Mouse (Mus musculus) granulocyte monocyte progenitor cell, adult 5-6 weeks (primary cell): ENCODE data around the gene Eaf2. TPM values are rescaled to one million over a fixed set of nuclear protein-coding genes. Genes with fewer than 3 reads are reported as not detected.

Experiments
- ATAC-seq: replicated peaks from 2 replicates; pipeline ENCODE4 v1.8.0; 2016; ENCODE audit warnings: mild to moderate bottlenecking, moderate TSS enrichment, inconsistent platforms; ENCODE audit not compliant: poor library complexity, severe bottlenecking
- total RNA-seq, 2 experiments: library from RNA; stranded (forward) in 1 of 2; stranded (reverse) in 1 of 2; fragments of 200-712, 200-1000 nt in 1 of 2; fragments of >200 nt in 1 of 2; fragmentation: Nextera tagmentation in 1 of 2; gene quantifications; 2 replicates each; pipeline ENCODE4 v1.2.3; 2014 to 2017

Gene Eaf2
- 2.8 TPM in 1 of 2 replicates, not detected in the other for total RNA-seq (2014; fragmentation: Nextera tagmentation)
- total RNA-seq (2017) = not detected in 2 replicates

DNA sequence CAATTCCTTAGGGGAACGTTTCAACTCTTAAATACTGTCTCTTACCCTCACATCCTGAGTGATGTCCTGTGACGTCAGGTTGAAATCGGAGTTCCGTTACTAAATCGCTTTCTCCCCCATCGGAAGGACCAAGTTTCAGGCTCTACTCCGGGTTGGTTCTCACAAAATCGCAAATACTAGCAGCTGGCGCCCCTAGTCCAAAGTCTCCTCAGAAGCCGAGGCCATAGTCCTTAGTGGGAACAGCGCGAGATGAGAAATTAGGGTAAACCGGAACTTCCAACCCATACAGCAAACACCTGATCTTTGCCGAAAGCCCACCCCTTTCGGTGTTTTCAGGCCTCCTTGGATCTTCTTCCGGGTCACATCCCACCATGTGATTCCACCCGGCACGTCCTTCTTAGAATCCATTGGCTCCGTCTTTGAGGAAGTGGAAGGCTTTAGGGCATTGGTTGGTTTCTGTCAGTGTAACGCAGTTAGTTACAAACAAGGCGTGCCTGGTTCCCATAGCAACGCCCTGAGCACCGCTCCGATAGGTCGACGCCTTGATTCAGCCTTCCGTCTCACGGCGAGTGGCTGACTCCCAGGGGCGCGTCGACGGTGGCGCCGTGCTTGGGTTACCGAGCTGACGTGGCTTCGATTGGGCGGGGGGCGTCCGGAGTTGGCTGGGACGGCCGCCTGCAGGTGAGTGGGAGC lies at the start of gene Eaf2, which contains the start of gene Golgb1:
Gene Eaf2 (minus strand): TSS at position 421 of the 693 bp plus-strand sequence.
Gene Golgb1 (plus strand): TSS at position 558 of the 693 bp plus-strand sequence.
- ATAC-seq = peak; percentile 95

DNA sequence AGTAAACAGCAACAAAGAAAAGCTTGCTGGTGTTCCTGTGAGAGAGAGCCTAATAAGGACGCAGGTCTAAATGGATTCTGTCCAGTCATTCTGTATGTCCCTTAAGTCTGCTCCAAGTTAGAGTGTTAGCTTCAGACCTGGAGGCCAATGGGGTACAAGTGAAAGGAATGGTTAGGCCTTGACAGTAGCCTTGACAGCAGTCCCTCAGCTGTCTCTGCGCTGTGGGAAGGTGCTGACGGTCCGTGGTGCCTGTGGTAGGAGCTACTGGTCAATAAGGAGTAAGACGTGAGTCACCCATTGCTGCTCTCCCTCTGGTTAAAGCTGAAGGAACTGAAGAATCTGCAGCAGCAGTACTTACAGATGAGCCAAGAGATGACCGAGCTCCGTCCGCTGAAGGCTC lies 49.5 kb upstream of the Eaf2 start:
- no peak for ATAC-seq

DNA sequence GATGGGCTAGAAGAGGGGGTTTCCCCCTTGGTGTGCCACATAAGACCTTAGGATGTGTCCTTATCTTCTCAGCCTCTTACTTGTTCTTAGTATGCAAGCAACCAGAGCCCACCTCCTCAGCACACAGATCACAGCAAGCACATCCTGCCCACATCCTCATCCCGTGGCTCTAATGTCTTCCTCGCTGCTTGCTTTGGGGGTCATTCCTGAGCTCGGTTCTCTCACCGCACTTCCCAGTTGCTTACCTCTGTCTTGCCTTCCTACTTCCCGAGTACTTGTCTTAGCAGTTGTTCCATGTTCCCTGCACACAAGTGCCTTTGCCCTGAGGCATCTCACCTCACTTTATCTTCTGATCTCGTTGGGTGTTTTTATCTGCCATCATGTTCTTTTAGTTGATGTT lies 47.2 kb upstream of the Eaf2 start:
- ATAC-seq = no peak

DNA sequence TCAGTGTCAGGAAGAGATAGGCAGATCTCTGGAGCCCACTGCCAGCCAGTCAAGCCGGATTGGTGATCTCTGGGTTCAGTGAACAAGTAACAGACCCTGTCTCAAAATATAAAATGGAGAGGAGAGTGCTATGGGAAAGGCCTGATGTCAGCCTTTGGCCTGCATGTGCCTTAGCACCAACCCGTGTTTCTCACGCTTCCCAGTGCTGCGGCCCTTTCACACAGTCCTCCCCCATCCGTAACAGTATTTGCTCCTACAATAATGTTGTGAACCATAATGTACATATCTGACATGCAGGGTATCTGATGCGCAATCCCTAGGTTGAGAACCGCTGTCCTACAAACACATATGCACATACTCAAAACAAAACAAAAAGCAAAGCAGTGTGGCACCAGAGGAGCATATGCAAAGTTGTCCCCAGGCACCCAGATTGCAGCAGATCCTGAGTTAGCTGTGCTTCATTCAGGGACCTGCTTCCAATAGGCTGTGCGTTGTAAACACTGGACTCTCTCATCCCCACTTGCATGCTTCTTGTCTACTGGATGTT lies 46.3 kb upstream of the Eaf2 start:
- no peak for ATAC-seq

DNA sequence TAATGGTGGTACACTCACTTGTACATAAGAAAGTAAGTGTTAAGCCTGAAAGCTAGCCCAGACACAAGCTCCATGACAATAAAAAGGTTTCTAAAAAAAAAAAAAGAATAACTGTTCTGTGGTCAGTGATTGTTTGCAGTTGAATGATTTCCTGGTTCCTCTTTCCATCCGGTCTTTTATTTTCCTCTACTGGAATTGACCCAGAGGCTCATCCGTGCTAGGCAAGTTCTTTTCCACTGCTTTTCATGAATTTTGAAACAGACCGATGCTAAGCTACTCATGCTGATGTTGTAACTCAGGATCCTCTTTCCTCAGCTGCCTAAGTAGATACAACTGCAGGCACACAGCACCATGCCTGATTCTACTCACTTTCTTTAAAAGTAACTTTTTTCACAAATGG lies 45.6 kb upstream of the Eaf2 start:
- ATAC-seq = peak; percentile 92

DNA sequence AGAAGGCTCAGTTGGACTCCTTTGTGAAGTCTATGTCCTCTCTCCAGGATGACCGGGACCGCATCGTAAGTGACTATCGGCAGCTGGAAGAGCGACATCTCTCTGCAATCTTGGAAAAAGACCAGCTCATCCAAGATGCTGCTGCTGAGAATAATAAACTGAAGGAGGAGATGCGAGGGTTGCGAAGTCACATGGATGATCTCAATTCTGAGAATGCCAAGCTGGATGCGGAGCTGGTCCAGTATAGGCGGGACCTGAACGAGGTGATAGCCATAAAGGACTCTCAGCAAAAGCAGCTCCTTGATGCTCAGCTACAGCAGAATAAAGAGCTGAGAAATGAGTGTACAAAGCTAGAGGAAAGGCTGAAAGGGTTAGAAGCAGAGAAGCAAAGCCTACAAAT lies 43.7 kb upstream of the Eaf2 start:
- ATAC-seq = no peak

DNA sequence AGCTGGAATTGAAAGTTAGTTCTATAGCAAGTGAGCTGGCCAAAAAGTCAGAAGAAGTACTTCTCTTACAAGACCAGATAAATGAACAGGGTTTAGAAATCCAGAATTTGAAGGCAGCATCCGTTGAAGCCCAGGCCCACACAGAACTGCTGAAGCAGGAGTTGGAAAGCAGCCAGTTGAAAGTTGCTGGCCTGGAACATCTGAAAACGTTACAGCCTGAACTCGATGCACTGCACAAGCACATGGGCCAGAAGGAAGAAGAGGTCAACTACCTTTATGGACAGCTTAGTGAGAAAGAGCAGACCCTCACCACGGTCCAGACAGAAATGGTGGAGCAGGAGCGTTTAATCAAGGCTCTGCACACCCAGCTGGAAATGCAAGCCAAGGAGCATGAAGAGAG lies 39.4 kb upstream of the Eaf2 start:
- no peak for ATAC-seq

DNA sequence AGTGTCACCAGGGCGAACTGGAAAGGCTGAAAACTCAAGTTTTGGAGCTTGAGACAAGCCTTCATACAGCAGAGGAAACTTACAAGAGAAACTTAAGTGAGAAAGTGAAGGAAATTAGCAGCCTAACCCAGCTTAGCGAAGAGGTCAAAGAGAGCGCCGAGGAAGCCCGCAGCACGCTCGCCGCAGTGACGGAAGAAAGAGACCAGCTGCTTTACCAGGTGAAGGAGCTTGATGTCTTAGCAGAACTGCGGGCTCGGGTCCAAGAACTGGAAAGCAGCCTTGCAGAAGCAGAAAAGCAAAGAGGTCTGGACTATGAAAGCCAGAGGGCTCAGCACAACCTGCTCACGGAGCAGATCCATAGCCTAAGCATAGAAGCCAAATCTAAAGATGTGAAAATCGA lies 37.5 kb upstream of the Eaf2 start:
- ATAC-seq = no peak

DNA sequence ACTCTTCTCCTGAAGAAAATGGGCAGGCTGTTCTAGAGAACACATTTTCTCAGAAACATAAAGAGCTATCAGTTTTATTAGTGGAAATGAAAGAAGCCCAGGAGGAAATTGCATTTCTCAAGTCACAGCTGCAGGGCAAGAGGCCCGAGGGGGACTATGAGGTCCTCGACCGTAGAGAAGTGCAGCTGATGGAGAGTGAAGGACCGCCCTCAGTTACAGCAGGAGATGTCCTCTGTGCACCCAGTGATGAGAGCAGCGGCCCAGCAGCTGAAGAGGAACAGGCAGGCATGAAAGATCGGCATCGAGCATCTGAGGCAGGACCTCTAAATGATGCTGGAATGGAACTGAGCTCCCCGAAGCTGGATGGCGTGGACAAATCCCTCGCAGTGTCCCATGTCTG lies 37.1 kb upstream of the Eaf2 start:
- no peak for ATAC-seq

DNA sequence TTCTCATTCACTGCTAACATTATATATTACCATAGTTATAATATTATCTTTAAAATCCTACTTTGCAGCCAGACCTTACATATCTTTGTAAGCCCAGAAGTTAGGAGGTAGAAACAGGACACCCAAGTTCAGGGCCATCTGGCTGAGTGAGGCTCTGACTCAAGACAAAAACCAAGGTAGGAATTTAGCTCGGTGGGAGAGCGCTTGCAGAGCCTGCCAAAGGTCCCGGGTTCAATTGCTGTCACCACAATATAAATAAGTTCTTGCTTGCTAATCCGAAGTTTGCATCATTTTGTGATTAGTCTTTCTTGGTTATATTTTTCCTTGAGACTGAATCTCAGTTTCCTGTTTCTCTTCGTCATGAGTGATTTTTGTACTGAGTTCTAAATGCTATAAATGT lies 28.4 kb upstream of the Eaf2 start:
- no peak for ATAC-seq

DNA sequence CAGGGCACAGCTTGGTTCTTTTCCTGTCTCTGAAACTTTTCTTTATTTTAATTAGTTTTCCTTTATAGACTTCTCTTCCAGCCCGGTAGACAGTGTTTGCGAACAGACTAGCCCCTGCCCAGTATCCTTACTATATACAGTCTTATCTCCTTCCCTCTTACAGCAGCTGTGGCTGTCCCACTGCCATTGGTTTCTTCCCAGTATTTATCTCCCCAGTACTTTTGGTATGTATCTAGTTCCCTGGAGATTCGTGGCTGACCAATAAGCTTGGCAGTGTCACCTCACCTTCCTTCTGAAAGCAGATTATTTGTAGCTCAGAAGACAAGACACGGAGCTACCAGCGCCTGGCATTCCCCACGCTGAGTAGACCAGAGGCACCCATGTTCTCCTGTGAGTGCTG lies 21.9 kb upstream of the Eaf2 start:
- no peak for ATAC-seq

DNA sequence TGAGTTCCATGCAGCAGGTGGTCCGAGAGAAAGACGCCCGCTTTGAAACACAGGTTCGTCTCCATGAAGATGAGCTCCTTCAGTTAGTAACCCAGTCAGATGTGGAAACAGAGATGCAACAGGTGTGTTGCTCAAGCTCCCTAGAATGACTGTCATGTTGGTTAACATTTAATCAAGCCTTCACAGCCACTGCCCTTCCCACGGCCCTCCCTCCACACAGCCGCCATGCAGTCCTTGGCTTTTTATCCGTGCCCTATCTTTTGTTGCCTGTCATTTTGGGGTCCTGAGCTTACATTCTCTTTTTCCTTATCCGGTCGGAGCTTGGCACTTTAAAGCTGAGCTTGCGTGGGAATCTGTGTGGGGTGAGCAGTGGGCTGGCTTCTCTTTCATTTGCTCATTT lies 18.5 kb upstream of the Eaf2 start:
- ATAC-seq = no peak

DNA sequence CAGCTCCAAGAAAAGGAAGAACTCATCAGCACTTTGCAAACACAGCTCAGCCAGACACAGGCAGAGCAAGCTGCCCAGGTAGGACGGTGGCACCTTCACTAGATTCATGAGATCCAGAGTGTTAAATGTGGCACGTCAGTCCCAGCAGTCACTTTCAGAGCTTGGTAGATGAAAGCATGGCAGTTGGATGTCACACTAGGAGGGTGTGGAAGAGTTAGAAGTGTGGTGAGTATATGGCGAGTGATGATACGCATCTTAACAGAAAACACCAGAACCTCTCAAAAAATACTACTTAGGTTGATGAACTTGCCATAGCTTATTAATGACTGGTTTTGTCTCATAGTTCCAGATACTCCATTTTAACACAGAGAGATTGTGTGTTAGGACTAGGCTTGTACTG lies 16.6 kb upstream of the Eaf2 start:
- no peak for ATAC-seq

DNA sequence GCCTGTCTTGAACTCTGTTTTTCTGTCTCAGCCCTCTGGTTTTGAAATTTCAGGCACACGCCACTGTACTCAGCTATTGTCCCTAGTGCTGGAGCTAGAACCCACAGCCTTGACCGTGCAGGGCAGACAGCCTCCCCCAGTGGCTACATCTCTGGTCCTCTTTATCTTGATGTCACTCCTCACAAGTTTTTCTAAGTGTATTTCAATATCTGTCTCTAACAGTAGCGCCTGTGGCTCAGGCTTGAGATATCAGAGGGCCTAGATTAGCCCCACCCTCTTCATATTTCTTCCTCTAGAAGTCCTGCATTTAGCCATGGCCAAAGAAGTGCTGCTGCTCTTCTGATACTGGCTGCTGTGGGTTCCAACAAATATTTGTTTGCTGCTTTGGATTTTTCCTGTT lies 15.8 kb upstream of the Eaf2 start:
- ATAC-seq = no peak

DNA sequence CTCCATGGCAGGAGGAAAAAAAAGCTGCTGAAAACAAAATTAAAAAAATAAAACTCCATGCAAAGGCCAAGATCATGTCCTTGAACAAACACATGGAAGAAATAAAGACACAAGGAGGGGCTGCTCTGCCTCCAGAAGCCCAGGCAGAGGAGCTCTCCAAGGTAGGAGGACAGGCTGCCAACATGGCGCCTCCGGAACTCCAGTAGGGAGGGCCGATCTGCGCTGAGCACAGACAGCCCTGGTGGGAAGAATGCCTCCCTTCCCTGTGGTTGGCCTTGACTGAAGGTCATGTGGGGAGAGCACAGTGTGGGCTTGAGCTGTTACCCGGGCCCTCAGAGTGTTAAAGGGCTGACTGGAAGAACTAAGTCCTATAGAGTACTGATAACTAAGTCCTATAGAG lies 12.7 kb upstream of the Eaf2 start:
- ATAC-seq = no peak

DNA sequence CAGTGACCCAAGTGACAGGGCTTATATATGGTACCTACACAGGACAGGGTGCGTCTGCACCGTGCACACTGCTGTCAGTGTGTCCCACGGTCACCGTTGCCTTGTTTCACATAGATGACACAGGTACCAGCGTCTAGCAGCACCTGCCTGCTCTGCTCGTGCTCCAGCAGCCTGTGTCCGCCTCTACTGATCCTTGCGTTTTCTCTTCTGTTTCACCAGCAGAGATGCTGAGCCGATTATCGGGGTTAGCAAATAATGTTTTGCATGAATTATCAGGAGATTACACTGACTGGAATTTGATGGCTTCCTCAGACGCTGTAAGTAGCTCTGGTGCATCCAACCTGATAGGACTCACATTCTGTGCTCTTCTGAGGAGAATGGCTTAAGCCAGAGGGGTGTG lies 11.1 kb upstream of the Eaf2 start:
- no peak for ATAC-seq

DNA sequence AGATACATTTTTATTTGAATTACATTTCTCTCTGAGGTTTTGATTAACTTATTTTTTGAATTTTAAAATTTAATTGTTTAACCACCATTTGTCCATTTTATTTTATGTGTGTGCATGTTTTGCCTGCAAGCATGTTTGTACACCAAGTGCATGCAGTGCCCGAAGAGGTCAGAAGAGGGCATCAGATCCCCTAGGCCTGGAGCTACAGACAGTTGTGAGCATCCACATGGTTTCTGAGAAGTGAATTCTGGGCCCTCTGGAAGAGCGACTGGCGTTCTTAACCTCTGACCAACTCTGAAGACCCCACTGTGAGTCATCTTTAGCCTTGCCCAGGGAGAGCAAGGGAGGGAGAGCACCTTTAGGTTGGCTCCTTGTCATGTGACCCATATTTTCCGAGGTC lies 10.1 kb upstream of the Eaf2 start:
- peak; percentile 86 for ATAC-seq

DNA sequence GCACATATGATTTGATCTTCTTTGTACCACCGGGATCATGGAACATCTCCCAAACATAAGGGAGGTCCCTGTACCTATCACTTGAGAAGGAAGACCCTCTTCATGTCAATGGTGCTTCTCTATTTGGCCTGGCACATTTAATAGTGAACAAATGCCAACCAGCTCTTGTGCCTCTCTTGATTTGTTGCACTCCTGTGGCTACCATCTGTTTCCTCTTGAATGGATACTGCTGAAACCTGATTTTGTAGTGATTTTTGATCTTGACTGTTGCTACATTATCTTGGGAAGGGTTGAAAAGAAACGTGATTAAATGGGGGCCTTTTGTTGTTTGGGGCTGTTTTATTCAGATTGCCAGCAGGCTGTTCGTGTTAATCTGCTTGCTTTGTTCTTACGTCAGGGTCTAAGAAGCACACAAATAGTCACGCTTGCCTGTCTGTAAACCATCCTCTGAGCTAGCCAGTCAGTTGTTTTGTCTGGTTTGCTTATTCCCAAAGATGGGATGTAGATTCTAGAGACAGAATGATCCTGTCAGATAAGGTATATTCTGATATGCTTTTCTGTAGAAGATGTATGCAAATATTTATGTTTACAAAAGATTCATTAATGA lies 8.0 kb upstream of the Eaf2 start:
- ATAC-seq = no peak

DNA sequence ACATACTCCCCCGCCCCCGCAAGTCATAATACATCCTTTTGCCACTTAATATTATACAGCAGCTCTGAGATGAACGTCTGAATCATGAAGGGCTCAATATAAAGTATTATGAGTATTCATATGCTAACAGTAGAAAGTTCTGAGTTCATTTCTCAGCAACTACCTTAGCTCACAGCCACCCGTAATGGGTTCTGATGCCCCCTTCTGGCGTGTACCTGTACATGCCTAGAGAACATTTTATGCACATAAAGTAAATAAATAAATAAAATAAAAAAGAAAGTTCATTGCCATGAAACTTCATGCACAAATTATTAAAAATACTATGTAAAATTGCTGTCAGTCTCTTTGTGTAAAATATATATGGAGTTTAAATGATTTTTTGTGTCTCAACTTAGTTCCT lies 2.5 kb upstream of the Eaf2 start:
- no peak for ATAC-seq

DNA sequence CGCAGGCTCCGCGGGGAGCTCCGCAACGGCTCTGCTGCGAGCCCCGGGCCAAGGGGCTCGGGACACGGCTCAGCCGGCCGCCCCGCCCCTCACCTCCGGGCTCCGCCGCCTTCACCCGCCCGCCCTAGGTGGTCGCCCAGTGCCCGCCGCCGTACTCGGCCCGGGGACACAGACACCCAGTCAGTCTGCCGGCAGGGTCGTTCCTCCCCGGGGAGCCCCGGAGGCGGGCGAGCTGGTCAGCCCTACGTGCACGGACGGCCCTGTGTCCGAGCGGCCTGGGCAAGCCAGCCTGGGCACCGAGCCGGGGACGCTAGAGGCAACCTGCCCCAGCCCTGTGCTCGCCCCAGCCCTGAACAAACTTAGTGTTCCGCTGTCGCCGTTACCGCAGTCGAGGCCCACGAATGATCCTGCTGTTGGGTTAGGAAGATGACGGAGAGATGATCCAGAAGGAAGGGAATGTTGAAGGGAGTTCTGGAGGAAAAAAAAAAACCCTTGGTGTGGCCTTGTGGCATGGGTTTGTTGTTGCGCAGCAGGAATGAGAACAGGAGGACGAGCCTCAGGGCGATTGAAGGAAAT lies 561 bp upstream of the Eaf2 start:
- ATAC-seq = no peak

DNA sequence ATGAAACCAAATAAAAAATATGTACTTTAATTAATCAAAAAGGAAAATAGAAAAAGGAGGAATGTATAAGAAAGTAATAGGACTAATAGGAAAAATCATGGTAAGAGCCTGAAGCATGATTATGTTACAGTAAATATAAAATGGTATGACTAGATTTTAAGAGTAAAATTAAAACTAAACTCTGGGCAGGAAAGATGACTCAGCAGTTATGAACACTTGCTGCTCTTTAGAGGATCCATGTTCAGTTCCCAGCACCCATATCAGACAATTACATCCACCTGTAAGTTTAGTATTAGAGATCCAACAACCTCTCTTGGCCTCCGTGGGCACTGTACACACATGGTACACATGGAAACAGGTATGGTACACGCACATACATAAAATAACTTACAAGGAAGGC lies 5.4 kb downstream of the Eaf2 start:
- no peak for ATAC-seq

DNA sequence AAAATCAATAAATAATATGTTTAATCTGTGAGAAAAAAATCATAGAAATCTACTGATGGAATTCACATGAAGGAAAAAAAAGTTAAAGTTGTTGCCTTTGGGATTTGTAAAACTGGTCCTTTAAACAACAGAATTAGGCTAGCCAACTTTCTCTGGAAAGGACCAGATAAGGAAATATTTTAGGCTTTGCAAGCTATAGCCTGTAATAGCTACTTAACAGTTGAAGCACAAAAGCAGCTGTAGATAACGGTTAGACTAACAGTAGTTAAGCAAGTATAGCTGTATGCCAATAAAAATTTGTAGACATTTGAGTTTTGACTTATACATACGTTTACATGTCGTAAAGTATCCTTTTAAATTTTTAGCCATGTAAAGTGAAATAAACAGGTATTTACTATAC lies 11.2 kb downstream of the Eaf2 start:
- ATAC-seq = no peak
